21 mouse cellular contexts compared by ENCODE assay signal in genomic region chr6:51556562-51556961, GRCm38 (mm10).
"Had no signal": no experiment of that assay in that cellular context is flagged by ENCODE, and none has a peak within 500 bp of the region (broad histone marks: within the 10 kb centered on the region; RNA-seq: fewer than 3 reads in every experiment).

No protein-coding gene starts in this region.

- H3K4me3 ChIP-seq: liver, embryonic 15.5 days; lung, embryonic 15.5 days; midbrain, embryonic 10.5 days; midbrain, embryonic 12.5 days; myocyte; neural tube, embryonic 13.5 days; neural tube, embryonic 15.5 days had no signal

- DNase-seq: liver, postnatal 0 days; lung, adult 2 months; lung, postnatal 14 days; lung, postnatal 36 days; midbrain, embryonic 14.5 days; retina, postnatal 1 day; right cerebral cortex, adult 18-20 months; right cerebral cortex, postnatal 25 days; right cerebral cortex, postnatal 4 days; spleen, adult 18-20 months; thymus, adult 18-20 months; thymus, postnatal 14 days; thymus, postnatal 36 days had no signal

- H3K9me3 ChIP-seq: liver, embryonic 15.5 days; lung, embryonic 15.5 days; midbrain, embryonic 10.5 days; neural tube, embryonic 13.5 days; neural tube, embryonic 15.5 days had no signal

- H3K36me3 ChIP-seq: liver, embryonic 15.5 days; lung, embryonic 15.5 days; midbrain, embryonic 12.5 days; neural tube, embryonic 15.5 days had no signal

- H3K4me2 ChIP-seq: liver, embryonic 15.5 days; lung, embryonic 15.5 days; midbrain, embryonic 12.5 days; neural tube, embryonic 13.5 days; neural tube, embryonic 15.5 days had no signal

- H3K27me3 ChIP-seq: liver, embryonic 15.5 days; lung, embryonic 15.5 days; midbrain, embryonic 12.5 days; neural tube, embryonic 13.5 days; neural tube, embryonic 15.5 days had no signal

- ATAC-seq: liver, postnatal 0 days; lung, postnatal 0 days had no signal

- H3K9ac ChIP-seq: liver, embryonic 15.5 days; liver, postnatal 0 days; lung, embryonic 15.5 days; midbrain, embryonic 12.5 days; neural tube, embryonic 13.5 days; neural tube, embryonic 15.5 days had no signal

- H3K27ac ChIP-seq: liver, embryonic 15.5 days; lung, embryonic 15.5 days; midbrain, embryonic 10.5 days; midbrain, embryonic 12.5 days; neural tube, embryonic 13.5 days; neural tube, embryonic 15.5 days had no signal

- H3K4me1 ChIP-seq: liver, embryonic 15.5 days; lung, embryonic 15.5 days; midbrain, embryonic 10.5 days; midbrain, embryonic 12.5 days; neural tube, embryonic 13.5 days; neural tube, embryonic 15.5 days had no signal
